Mouse (Mus musculus) olfactory bulb, adult 2 months (tissue): ENCODE measurements at regions not wholly inside any gene's neighbourhood (a gene's known extent, or its start where the extent isn't known, plus 50 kb on each side); places are given as distances from the start of the nearest gene placed in this dataset.

Experiments
- CTCF ChIP-seq: fragments of 200-500 bp; IDR thresholded peaks from 2 replicates; pipeline ENCODE4 v1.5.1; 2012; ENCODE audit warnings: low read depth, mild to moderate bottlenecking, low read length, moderate library complexity; ENCODE audit not compliant: insufficient read depth
- POLR2A ChIP-seq: fragments of 200-500 bp; IDR thresholded peaks from 2 replicates; pipeline ENCODE4 v1.6.1; 2012; ENCODE audit warnings: mild to moderate bottlenecking, low read depth, low read length, moderate library complexity; ENCODE audit not compliant: insufficient read depth

GRCm38 (mm10) chr1:120708511-120708910, 106.3 kb downstream of the En1 start:
- TF ChIP-seq CTCF (no peak), POLR2A (no peak)
